Comparison of ENCODE assay signal across 8 mouse cellular contexts in genomic region chr14:23429043-23429442, GRCm38 (mm10).
DNase-seq lines count a peak whose midpoint lies in the region; ATAC-seq and TF ChIP-seq lines count a peak whose summit lies in the region.

No protein-coding gene starts in this region.

- H3K27me3 ChIP-seq in liver, adult 2 months (ENCODE audit: control insufficient read depth, insufficient read depth, low read length) = no peaks in the 10 kb centered on the region
- no peaks in the 10 kb centered on the region for H3K27me3 ChIP-seq in intestine, embryonic 16.5 days (replicated peaks; ENCODE audit: control insufficient read depth, insufficient read depth, low read length)
- H3K27me3 ChIP-seq in midbrain, embryonic 16.5 days (ENCODE audit: control insufficient read depth, insufficient read depth, low read depth, low read length) = no peaks in the 10 kb centered on the region

- peak; percentile 28; the same call in 1 of the 2 replicates for TF ChIP-seq CTCF in liver, adult 2 months (IDR thresholded peaks at IDR 0.05; ENCODE audit: low read depth, low read length)

- no peak overlapping the region for H3K9ac ChIP-seq in liver, adult 2 months (ENCODE audit: low read depth, low read length)
- H3K9ac ChIP-seq in intestine, embryonic 16.5 days (ENCODE audit: low read depth, low read length) = no peak overlapping the region
- H3K9ac ChIP-seq in midbrain, embryonic 16.5 days (ENCODE audit: low read depth, low read length) = no peak overlapping the region

- H3K27ac ChIP-seq in liver, adult 2 months (replicated peaks; ENCODE audit: insufficient read depth, low read depth, low read length) = no peak overlapping the region
- no peak overlapping the region for H3K27ac ChIP-seq in intestine, embryonic 16.5 days (ENCODE audit: low read length)
- no peak overlapping the region for H3K27ac ChIP-seq in midbrain, embryonic 16.5 days (ENCODE audit: low read length)

- no peaks in the 10 kb centered on the region for H3K36me3 ChIP-seq in liver, adult 2 months (ENCODE audit: control insufficient read depth, insufficient read depth, low read length)
- H3K36me3 ChIP-seq in intestine, embryonic 16.5 days (ENCODE audit: control insufficient read depth, insufficient read depth, low read length) = no peaks in the 10 kb centered on the region
- H3K36me3 ChIP-seq in midbrain, embryonic 16.5 days (ENCODE audit: control insufficient read depth, insufficient read depth, low read length) = no peaks in the 10 kb centered on the region

- 40% methylated on average over 4 of the region's 4 CpGs for WGBS in liver, adult 2 months
- WGBS in intestine, embryonic 16.5 days = 33% methylated on average over 4 of the region's 4 CpGs
- WGBS in midbrain, embryonic 16.5 days = 29% methylated on average over 4 of the region's 4 CpGs

- no peak overlapping the region for H3K4me3 ChIP-seq in liver, adult 2 months (ENCODE audit: insufficient read depth, low read depth, low read length)
- H3K4me3 ChIP-seq in intestine, embryonic 16.5 days (ENCODE audit: low read length) = no peak overlapping the region
- H3K4me3 ChIP-seq in midbrain, embryonic 16.5 days (ENCODE audit: low read depth, low read length) = no peak overlapping the region

- no peak for TF ChIP-seq POLR2A in liver, adult 2 months (IDR thresholded peaks at IDR 0.05; ENCODE audit: extremely low read depth, insufficient read depth, low read length)

- peak; percentile 7 for DNase-seq in CD4-positive, CD25-positive, alpha-beta regulatory T cell, adult 2 months (ENCODE audit: low read depth, low spot score)
- DNase-seq in liver, adult 2 months (ENCODE audit: extremely low read depth, low read depth, low spot score) = peak; percentile 8
- DNase-seq in liver = no peak
- no peak for DNase-seq in adrenal gland, adult 8-10 months
- DNase-seq in spleen, postnatal 14 days (ENCODE audit: low spot score in 2 of 2) = no peak

- no peak overlapping the region for H3K4me2 ChIP-seq in intestine, embryonic 16.5 days (ENCODE audit: low read depth, low read length)
- H3K4me2 ChIP-seq in midbrain, embryonic 16.5 days (ENCODE audit: low read length) = no peak overlapping the region

- no peaks in the 10 kb centered on the region for H3K79me2 ChIP-seq in liver, adult 2 months (ENCODE audit: control insufficient read depth, insufficient read depth, low read length)

- H3K4me1 ChIP-seq in liver, adult 2 months (ENCODE audit: control insufficient read depth, insufficient read depth, low read length) = no peaks in the 10 kb centered on the region
- H3K4me1 ChIP-seq in intestine, embryonic 16.5 days (ENCODE audit: control insufficient read depth, insufficient read depth, low read length) = no peaks in the 10 kb centered on the region
- no peaks in the 10 kb centered on the region for H3K4me1 ChIP-seq in midbrain, embryonic 16.5 days (ENCODE audit: control insufficient read depth, insufficient read depth, low read length)

- no peaks in the 10 kb centered on the region for H3K9me3 ChIP-seq in intestine, embryonic 16.5 days (ENCODE audit: control insufficient read depth, low read length)
- no peaks in the 10 kb centered on the region for H3K9me3 ChIP-seq in midbrain, embryonic 16.5 days (replicated peaks; ENCODE audit: control insufficient read depth, low read length, poor library complexity, severe bottlenecking)

- no peak for ATAC-seq in CD4-positive, CD25-positive, alpha-beta regulatory T cell, adult 4 months
- ATAC-seq in intestine, embryonic 16.5 days = peak; percentile 55; the same call in 1 of the 2 replicates
- ATAC-seq in midbrain, embryonic 16.5 days = 0 out of 2 replicates have a peak, but pooled peaks have one; percentile 36

Comparison
In these comparisons a context has a peak if more than half of its experiments do, and no peak if none do; other contexts are left out.
1. DNase-seq: peak in CD4-positive, CD25-positive, alpha-beta regulatory T cell, adult 2 months (single experiment) and liver, adult 2 months (single experiment); none in liver (single experiment), adrenal gland, adult 8-10 months (single experiment) and spleen, postnatal 14 days (0 of 2).